Mouse (Mus musculus) right cerebral cortex, postnatal 10 days (tissue): ENCODE results near the gene Tanc1.
A peak's percentile ranks its signal among the peaks of the same experiment; 100 is the strongest.

ENCODE experiments used
- DNase-seq, 2 experiments: peaks; one replicate each; pipeline ENCODE4 v3.0.0; 2021; ENCODE audit warnings: low spot score in 2 of 2

The Tanc1 gene

DNA sequence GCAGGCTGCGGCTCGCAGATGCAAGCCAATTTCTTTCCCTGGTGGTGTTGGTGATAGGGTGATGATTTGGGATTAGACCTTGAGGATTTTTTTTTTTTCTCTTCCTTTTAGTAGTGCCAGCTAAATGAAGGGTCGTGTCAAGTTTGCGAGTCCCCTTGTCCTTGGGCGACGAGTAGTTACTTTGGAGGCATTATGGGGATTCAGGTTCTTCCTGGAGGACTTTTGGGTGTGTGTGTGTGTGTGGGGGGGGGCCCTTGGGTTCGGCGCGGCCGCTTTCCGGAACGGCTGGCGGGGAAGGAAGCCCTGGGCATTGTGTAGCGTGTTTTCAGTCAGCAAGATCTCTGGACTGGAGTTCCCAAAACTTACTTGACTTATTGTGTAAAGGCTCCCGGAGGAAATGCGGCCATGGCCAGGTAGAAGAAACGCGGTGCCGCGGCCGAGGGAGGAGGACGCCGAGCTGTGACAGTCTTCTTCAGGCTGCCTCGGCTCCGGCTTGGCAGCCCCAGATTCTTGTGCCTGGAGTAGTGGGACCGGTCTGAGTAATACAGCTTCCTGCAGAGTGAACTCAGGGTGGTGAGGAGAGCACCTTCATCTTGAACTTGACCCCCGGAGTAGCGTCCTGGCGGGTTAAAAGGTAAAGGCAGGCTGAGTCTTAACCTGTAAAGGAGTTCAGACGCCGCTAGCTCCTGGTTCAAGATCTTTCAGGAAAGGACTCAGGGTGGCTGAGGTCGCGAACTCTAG, 1.1 kb downstream of the Tanc1 start:
- peak; percentile 32 to 35 for DNase-seq

DNA sequence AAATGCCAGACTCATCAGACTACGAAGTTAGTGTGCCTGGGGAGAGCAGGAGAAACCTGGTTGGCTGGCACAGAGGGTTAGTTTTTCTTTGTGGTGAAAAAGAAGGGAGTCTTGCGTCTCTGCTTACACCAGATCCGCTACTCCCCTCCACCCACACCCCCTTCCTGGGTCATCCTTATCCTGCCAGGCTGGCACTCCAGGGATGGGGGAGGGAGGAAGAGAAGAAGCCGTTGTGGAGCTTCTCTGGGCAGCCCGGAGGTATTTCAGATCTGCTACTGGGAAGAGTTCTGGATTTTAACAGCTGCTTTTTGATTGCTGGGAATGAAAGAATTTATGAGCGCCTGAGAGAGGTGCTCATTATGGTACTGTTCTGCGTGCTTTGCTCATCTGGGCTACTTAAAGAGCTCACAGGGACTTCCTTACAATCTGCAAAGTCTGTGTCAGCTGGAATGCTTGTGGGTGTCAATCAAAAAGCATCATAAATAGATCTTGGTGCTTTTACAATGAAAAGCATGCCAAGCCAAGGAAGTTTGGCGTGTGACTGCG, 1.7 kb downstream of the Tanc1 start:
- no peak for DNase-seq

DNA sequence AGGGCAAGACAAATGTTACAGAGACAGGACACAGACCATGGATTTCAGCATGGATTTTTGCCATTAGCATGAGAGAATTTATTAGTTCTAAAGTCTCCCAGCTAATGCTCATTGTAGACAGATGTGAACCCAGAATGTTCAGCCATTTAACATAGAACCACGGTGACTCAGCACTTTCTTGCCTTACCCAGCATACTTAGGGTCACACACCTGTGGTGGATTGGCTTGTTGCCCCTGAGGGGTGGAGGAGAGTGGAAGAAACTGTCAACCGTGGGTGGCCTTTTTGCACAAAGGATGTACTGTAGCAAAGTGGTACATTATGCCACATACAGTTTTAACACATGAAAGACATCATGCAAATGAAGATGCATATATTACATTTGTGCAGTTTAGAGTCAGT, 5.0 kb downstream of the Tanc1 start:
- no peak for DNase-seq

DNA sequence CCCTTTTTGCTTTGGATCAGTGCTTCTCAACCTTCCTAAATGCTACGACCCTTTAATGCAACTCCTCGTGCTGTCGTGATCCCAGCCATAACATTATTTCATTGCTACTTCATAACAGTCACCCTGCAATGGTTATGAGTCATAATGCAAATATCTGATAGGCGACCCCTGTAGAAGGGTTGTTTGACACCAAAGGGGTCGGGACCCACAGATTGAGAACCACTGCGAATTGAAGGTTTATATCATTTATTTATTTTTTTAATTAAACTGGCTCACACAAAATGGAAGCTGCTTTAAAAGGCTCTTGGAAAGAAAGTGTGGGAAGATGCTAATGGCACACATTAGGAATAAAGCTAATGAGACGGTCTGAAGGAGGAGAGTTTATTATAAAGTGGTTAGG, 7.2 kb downstream of the Tanc1 start:
- no peak for DNase-seq

DNA sequence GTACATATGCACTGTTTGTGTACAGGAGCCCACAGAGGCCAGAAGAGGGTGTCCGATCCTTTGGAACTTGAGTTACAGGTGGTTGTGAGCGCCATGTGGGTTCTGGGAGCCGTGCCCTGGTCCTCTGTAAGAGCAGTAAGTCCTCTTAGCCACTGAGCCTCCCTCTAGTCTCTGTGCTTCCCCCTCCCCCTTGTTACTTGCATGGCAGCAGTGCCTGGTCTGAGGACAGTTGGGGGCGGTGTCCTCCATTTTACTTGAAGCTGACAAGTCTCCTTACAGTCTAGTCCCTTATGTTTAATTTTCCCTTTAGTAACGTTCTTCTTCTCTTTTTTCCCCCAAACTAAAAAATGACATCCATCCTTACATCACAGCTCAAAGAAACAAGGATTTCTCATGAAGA, 8.8 kb downstream of the Tanc1 start:
- no peak for DNase-seq

DNA sequence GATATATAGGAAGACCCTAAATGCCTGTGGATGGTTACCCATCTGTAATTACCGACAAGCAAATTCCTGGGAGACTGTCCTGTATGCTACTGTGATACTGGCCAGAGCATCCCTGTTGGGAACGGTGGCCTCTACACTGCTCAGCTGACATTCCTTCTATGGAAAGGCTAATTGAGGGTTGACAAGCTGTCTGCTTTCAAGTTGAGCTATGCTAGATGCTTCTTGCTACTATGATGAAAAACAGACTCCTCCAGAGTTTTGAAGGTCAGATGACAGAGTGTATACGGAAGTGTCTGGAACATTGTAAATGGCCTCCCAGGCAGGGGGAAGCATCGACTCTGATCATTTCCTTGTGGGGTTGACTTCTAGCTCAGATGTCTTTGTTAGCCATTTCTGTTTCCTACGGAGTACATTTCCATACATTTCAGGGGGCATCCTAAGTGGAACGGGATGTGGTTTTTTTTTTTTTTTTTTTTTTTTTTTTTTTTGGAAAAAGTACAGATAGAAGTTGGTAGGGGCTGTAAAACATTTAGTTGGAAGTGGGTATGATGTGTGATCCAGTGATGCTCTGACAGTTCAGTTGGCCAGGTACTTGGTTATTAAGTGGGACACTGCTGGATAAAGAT, 10.8 kb downstream of the Tanc1 start:
- DNase-seq, result no peak

DNA sequence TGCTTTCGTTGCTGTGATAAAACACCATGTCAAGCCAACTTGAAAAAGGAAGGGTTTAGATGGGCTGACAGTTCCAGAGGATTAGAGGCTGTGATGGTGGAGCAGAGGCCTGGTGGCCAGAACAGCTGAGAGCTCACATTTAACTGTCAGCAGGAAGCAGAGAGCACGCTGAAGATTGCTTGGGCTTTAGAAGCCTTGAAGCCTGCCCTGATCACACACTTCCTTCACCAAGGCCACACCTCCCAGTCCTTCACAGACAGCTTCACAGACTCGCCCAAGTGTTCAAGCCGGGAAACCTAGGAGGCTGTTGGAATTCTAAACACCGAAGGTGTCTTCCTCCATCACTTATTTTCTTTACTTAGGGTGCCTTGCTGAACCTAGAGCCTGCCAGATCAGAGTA, 12.0 kb downstream of the Tanc1 start:
- no peak for DNase-seq

DNA sequence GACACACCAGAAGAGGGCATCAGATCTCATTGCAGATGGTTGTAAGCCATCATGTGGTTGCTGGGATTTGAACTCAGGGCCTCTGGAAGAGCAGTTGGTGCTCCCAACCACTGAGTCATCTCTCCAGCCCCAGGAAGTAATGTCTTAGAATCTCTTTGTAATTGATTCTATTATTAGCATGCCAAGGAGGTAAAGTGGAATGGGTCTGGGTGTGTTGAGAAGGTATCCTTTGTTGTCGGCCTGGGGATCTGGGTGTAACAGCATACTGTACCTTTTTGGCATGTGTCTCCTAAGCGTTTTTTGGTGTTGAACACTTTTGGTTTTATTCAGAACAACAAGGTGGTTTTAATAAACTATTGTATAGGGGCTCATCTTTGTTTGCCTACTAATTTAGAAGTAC, 13.6 kb downstream of the Tanc1 start:
- no peak for DNase-seq

DNA sequence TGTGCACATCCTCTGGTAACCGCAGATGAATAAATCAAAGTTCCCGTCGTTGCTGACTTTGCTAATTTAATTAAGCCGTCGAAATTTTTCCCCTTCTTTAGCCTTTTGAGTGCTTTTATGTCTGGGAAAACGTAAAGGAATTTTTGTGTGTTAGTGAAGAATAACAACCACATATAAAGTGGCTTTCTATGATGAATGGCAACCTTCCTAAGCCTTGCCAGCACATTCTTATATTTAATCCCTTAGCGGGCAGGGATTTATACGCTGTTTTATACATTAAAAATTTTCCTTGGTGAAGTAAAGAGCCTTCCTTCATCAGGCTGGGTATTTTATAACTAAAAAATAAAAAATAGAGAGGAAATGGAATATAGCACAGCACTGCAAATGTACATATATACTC, 14.1 kb downstream of the Tanc1 start:
- no peak for DNase-seq

DNA sequence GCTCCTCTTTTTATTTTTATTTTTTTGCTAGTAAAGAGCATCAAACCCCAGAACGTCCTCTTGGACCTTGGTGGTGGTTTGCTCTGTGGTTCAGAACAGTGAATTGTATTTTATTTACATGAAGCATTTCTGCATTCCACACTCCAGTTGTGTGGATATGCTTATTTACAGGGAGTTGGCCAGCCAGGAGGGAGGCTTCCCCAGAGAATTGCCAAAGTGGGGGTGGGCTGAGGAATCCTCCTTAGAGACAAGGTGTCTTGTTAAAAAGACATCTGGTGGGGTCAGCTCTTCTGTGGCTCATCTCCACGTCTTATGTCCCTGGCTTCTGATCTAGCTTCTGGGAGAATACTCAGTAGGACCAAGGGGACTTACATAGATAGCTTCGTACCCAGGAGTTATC, 14.6 kb downstream of the Tanc1 start:
- no peak for DNase-seq

DNA sequence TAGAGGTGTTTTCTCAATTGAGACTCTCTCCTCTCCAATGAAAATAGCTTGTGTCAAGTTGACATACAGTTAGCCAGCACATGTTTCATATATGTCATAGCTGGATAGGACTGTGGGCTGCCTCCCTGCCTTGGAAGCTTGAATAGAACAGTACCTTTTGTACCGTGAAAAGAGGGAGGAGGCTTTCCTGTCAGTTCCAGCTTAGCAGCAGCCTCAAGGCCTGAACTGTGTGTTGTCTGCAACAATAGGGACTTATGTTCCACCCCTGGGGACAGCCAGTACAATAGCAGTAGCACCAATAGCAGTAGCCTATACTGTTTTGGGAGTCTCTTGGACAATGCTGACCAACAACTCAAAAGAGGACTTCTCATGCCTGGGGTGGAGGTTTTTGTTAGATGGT, 15.7 kb downstream of the Tanc1 start:
- DNase-seq, result no peak

DNA sequence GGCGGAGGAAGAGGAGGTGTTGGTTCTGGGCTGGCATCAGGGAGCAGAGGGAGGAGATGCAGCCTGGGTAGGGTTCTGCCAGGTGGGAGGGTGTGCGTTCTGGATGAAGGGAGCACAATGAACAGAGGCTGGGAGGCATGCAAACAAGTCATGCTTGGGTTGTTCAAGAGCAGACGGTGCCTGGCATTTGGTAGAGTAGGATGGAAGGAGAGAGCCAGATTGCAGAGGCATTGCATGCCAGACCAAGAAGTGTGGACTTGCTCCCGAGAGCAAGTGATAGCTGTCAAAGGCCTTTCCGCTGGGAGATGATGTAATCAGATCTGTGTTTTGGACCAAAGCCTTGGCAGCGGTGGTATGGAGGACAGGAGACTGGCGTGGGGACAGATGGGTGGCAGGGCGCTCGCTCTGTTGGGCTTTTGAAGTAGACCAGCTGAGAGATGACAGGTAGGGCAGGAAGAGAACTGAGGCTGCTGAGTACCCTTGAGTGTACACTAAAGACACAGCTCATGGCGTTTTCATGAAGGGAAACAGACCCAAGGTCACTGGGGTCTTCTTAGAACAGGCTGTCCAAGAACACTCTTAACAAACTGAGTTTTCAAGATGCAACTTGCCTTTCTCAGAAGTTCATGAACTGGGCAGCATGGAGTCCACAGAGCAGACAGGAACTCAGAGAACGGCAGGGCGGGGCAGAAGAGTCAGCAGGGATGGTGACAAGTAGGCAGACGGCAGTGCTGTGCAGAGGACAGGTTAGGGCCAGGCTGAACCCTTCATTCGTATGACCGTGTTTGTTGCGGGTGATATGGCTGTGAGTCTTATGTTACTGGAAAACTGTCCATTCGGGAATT, 16.4 kb downstream of the Tanc1 start:
- no peak for DNase-seq

DNA sequence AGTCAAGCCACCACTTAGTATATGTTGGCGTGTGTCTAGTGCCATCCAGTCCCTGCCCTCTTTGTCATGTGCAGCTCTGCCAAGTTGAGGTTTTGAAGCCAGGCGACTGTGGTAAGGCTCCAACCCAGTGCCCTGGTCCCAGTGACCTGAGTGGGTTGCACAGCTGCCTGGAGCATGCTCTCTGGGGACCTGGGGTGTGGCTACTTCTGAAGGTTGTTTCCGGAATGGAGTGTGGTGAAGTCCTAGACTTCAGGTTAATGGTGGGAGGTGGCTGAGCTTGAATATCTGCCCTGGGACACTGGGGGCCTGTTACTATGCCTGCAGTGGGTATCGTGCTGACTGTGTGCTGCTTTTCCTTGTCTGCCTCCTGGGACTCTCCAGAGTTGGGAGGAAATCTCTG, 18.0 kb downstream of the Tanc1 start:
- DNase-seq, result no peak

DNA sequence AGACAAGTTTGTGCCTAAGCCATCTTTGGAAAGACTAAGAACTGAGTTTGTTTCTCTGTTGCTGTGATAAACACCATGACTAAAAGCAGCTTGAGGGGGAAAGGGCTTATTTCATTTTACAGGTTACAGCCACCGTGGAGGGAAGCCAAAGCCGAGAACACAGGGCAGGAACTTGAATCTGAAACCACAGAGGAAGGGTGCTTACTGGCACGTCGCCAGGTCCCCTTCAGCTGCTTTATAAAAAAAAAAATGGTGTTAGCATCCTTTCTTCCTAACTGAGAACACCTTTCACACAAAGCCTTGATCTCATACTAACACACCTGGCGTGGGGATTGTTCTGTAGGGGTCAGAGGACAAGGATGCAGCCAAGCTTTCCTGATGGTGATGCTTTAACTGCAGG, 19.6 kb downstream of the Tanc1 start:
- no peak for DNase-seq

DNA sequence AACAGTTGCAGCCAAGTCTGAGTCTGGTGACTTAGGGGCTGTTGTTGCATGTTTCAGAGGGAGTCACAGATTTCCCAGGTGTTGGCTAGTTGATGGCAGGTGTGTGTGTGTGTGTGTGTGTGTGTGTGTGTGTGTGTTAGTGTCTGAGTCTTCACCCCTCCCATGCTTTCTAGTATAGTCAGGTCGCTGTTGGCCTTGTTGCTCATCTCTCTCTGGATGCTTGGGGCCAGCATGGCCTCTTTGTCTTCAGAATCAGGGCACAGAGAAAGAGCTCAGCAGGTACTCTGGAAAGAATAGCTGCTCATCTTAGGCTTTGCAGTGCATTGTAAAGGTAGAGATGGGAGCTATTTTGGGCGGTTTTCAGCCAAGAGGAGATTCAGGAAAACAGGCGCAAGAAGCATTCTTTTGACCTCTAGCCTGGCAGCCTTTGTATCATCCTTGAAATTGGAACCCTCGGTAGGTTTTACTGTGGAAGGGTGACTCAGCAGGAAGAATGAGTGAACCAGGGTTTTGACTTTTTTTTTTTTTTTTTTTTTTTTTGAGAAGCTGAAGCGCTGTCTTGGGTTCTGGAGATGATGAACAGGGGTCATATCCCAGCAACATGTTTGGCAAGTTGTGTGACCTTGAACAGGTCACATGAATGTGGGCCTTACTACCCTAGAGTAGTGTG, 22.1 kb downstream of the Tanc1 start:
- no peak for DNase-seq

DNA sequence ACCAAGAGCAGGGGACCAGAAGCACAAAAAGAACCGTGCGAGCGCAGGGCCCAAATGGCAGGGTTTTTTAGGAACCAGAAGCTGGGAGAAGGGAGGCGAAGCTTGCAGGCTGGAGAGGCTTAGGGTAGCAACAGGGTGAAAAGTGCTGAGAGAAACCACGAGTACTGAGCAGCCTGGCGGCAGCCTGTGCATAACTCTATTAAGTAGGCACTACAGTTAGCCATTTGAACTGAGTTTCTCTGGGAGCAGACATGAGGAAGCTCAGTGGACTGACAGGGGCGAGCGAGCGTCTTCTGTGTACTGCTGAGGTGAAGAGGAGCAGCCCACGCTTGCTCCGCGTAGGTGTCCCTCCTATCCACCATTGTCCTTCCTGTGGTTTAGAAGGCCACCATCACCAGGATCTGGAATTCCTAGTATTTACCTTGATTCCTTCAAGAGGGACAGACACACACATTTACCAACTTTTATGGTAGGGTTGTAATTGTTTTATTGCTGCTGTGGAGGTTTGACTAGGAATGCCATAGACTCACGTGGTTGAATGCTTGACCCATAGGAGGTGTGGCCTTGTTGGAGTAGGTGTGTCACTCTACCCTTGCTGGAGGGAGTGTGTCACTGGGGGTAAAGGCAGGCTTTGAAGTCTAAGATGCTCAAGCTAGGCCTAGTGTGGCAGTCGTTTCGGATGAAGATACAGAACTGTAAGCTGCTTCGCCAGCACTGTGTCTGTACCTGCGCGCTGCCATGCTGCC, 25.4 kb downstream of the Tanc1 start:
- no peak for DNase-seq

DNA sequence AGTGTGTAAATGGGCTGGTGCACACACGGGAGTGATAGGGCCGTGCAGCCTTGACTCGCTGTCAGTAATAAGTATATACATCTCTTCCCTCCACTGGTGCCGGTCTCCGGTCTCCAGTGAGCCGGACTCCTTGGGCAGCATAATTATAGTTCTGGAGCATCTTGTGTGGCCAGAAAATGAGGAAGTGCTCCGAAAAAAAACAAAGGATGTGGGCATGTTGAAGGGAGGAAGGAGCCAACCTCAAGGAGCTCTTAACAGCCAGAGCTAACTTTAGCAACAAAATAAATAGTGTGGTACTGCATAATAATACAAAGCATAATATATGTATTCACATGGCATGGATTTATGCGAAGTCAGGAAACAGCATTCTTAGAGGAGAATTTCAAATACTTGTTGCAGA, 30.9 kb downstream of the Tanc1 start:
- no peak for DNase-seq

DNA sequence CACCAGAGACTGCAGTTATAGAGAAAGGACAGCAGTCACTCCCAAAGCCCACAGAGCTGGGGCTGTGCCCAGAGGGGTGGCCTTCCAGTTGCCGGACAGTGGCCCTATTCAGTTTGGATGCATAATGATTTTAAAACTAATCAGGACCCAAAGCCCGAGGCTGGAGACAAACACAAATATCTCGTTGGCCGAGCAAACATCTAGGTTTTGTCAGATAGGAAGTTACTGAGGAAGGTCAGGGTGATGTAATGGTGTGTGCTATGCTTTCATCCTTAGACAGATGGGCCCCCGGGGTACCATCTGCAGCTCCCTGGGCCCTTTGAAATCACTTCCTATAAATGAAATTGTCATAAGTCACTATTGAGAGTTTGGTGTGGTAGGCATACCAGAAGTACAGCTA, 33.0 kb downstream of the Tanc1 start:
- peak; percentile 44 to 52 for DNase-seq

DNA sequence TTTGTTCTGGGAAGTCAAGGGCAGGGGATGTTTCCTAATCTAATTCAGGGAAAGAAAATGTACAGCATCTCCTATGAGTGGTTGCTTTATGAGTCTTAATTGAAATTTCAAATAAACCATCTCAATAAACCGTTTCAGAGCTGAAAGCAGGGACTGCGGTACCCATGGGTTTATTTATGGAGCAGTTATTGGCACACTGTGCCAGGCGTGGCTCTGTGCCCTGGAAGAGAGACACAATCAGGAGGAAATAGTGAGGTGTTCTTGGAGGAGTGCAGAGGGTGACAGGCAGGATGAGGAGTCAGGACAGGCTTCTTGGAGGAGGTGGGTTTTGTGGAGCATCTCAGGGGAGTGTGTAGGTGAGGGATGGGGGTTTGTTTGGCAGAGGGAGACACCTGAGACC, 33.7 kb downstream of the Tanc1 start:
- DNase-seq, result peak; percentile 51 to 55

DNA sequence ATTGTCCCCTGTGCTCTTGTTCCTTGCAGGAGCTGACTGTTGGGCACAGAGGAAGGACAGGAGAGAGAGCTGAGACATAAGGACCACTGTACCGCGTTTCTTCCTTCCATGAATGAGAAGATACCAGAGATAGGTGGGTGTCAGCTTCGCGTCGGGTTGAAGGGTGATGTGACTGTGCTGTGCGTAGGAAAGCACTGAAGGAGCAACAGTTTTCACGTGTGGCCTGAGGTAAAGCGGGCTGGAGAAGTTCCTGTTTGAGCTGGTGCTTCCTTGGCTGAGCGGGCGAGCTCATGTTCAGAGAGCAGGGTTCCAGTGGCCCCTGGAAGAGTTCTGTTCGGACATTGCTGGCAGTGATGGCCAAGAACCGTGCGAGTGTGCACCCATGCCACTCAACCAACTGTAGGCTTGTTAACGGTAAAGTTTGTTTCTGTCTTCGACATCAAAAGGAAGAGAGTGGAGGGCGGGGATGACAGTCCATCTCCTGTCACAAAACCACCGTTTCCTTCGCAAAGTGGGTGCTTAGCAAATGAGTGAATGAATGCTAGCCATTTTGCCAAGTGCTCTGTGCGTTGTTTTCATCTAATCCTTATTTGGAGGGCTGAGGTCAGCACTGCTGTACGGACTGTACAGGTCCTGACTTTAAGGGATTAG, 35.0 kb downstream of the Tanc1 start:
- DNase-seq, result no peak

DNA sequence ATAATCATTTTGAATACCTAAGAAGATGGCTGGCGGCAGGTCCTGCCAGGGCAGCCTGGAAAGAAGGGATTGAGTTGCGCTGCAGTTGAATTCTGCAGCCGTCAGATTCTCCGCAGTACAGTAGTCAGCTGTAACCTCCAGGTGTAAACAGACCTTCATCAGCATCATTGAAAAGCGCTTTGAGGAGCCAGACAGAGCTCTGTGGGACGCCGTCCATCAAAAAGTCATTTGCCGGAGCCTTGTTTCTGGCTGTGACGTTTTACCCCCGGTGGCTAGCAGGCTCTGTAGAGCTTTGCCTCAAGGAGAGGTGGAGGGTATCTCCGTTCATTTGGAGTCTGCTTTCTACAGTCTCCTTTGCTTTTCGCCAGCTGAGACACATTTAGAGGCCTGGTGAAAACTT, 36.6 kb downstream of the Tanc1 start:
- DNase-seq, result no peak
